In genomic region chr12:105093509-105093908, GRCm38 (mm10) we compare ENCODE assay signal across 14 mouse cellular contexts. TPM values are rescaled to one million over a fixed set of nuclear protein-coding genes. Genes with fewer than 3 reads are reported as not detected.
DNase-seq lines count a peak whose midpoint lies in the region; ATAC-seq and TF ChIP-seq lines count a peak whose summit lies in the region.
"Had no signal": no experiment of that assay in that cellular context is flagged by ENCODE, and none has a peak within 500 bp of the region (broad histone marks: within the 10 kb centered on the region; RNA-seq: fewer than 3 reads in every experiment).

No protein-coding gene starts in this region.

- H3K9me3 ChIP-seq in limb, embryonic 11.5 days (ENCODE audit: control insufficient read depth, low read length) = no peaks in the 10 kb centered on the region
- H3K9me3 ChIP-seq in limb, embryonic 10.5 days (replicated peaks) = no peaks in the 10 kb centered on the region
- H3K9me3 ChIP-seq in embryonic facial prominence, embryonic 13.5 days = no peaks in the 10 kb centered on the region
- H3K9me3 ChIP-seq in hindbrain, postnatal 0 days (ENCODE audit: low read length) = no peaks in the 10 kb centered on the region
- H3K9me3 ChIP-seq in neural tube, embryonic 14.5 days (ENCODE audit: control insufficient read depth, low read length) = no peaks in the 10 kb centered on the region

- H3K4me1 ChIP-seq in limb, embryonic 11.5 days (ENCODE audit: control insufficient read depth, insufficient read depth, low read length) = no peaks in the 10 kb centered on the region
- H3K4me1 ChIP-seq in limb, embryonic 10.5 days = 0 out of 2 replicates have a peak, but pooled peaks cover 7% of the 10 kb centered on the region
- H3K4me1 ChIP-seq in embryonic facial prominence, embryonic 13.5 days = peaks cover 14% of the 10 kb centered on the region
- H3K4me1 ChIP-seq in hindbrain, postnatal 0 days (ENCODE audit: insufficient read depth, low read length) = peaks cover 10% of the 10 kb centered on the region; the same call in 1 of the 2 replicates
- H3K4me1 ChIP-seq in neural tube, embryonic 14.5 days (ENCODE audit: control insufficient read depth, insufficient read depth, low read length) = peaks cover 12% of the 10 kb centered on the region; the same call in 1 of the 2 replicates

- 67% methylated on average over 6 of the region's 6 CpGs for WGBS in limb, embryonic 11.5 days
- 73% methylated on average over 6 of the region's 6 CpGs for WGBS in limb, embryonic 10.5 days
- 52% methylated on average over 6 of the region's 6 CpGs for WGBS in embryonic facial prominence, embryonic 13.5 days
- 14% methylated on average over 6 of the region's 6 CpGs for WGBS in hindbrain, postnatal 0 days
- 8% methylated on average over 6 of the region's 6 CpGs for WGBS in neural tube, embryonic 14.5 days

- H3K4me3 ChIP-seq in limb, embryonic 11.5 days (ENCODE audit: low read depth, low read length) = no peak overlapping the region
- no peak overlapping the region for H3K4me3 ChIP-seq in limb, embryonic 10.5 days
- H3K4me3 ChIP-seq in embryonic facial prominence, embryonic 13.5 days = no peak overlapping the region
- H3K4me3 ChIP-seq in hindbrain, postnatal 0 days (ENCODE audit: low read length) = no peak overlapping the region
- H3K4me3 ChIP-seq in neural tube, embryonic 14.5 days (ENCODE audit: low read depth, low read length) = no peak overlapping the region
- H3K4me3 ChIP-seq: gastrocnemius, adult 2 months had no signal

- H3K4me2 ChIP-seq in limb, embryonic 11.5 days (ENCODE audit: low read depth, severe bottlenecking) = no peak overlapping the region
- no peak overlapping the region for H3K4me2 ChIP-seq in embryonic facial prominence, embryonic 13.5 days
- H3K4me2 ChIP-seq in hindbrain, postnatal 0 days (ENCODE audit: low read depth, low read length) = no peak overlapping the region
- H3K4me2 ChIP-seq in neural tube, embryonic 14.5 days (ENCODE audit: low read depth, low read length) = no peak overlapping the region

- no peak for DNase-seq in limb, embryonic 11.5 days (ENCODE audit: low spot score)
- no peak for DNase-seq in limb, embryonic 10.5 days (ENCODE audit: low spot score)
- peak; percentile 89 for DNase-seq in hindbrain, postnatal 0 days (ENCODE audit: low spot score)
- DNase-seq in urinary bladder, adult 18-20 months (ENCODE audit: low spot score in 2 of 2) = no peak
- no peak for DNase-seq in thymus, postnatal 36 days
- DNase-seq in right cerebral cortex, postnatal 14 days = no peak
- DNase-seq: adrenal gland, adult 2 months; gastrocnemius, adult 2 months had no signal

- no peak for TF ChIP-seq CTCF in hindbrain, postnatal 0 days (IDR thresholded peaks at IDR 0.05; ENCODE audit: low read depth)

- peak; percentile 62; the same call in 1 of the 2 replicates for ATAC-seq in limb, embryonic 11.5 days (ENCODE audit: insufficient number of reproducible peaks, low FRiP score, low TSS enrichment, low read depth)
- ATAC-seq in embryonic facial prominence, embryonic 13.5 days (ENCODE audit: insufficient number of reproducible peaks, insufficient read depth, low FRiP score, low TSS enrichment, low read depth) = peak; percentile 60; the same call in 1 of the 2 replicates
- ATAC-seq in hindbrain, postnatal 0 days = peak; percentile 87
- ATAC-seq in neural tube, embryonic 14.5 days (ENCODE audit: low read depth) = peak; percentile 90

- H3K27me3 ChIP-seq in limb, embryonic 11.5 days (ENCODE audit: control insufficient read depth, insufficient read depth, low read length) = no peaks in the 10 kb centered on the region
- no peaks in the 10 kb centered on the region for H3K27me3 ChIP-seq in limb, embryonic 10.5 days (ENCODE audit: low read depth, poor library complexity, severe bottlenecking)
- H3K27me3 ChIP-seq in embryonic facial prominence, embryonic 13.5 days = no peaks in the 10 kb centered on the region
- no peaks in the 10 kb centered on the region for H3K27me3 ChIP-seq in hindbrain, postnatal 0 days (ENCODE audit: insufficient read depth, low read length)
- no peaks in the 10 kb centered on the region for H3K27me3 ChIP-seq in neural tube, embryonic 14.5 days (ENCODE audit: control insufficient read depth, insufficient read depth, low read length)

- H3K27ac ChIP-seq in limb, embryonic 11.5 days (replicated peaks; ENCODE audit: low read depth, low read length) = no peak overlapping the region
- no peak overlapping the region for H3K27ac ChIP-seq in limb, embryonic 10.5 days
- peak overlapping the region; percentile 78 for H3K27ac ChIP-seq in embryonic facial prominence, embryonic 13.5 days
- peak overlapping the region; percentile 73 for H3K27ac ChIP-seq in hindbrain, postnatal 0 days
- peak overlapping the region; percentile 85 for H3K27ac ChIP-seq in neural tube, embryonic 14.5 days (ENCODE audit: low read depth, low read length)
- H3K27ac ChIP-seq: gastrocnemius, adult 2 months had no signal

- no peak overlapping the region for H3K9ac ChIP-seq in limb, embryonic 11.5 days (ENCODE audit: low read length)
- no peak overlapping the region for H3K9ac ChIP-seq in embryonic facial prominence, embryonic 13.5 days
- no peak overlapping the region for H3K9ac ChIP-seq in hindbrain, postnatal 0 days (replicated peaks; ENCODE audit: low read length)
- no peak overlapping the region for H3K9ac ChIP-seq in neural tube, embryonic 14.5 days (replicated peaks; ENCODE audit: low read depth, low read length)

- H3K36me3 ChIP-seq in limb, embryonic 11.5 days (ENCODE audit: control insufficient read depth, insufficient read depth, low read length) = no peaks in the 10 kb centered on the region
- H3K36me3 ChIP-seq in limb, embryonic 10.5 days = no peaks in the 10 kb centered on the region
- no peaks in the 10 kb centered on the region for H3K36me3 ChIP-seq in embryonic facial prominence, embryonic 13.5 days
- no peaks in the 10 kb centered on the region for H3K36me3 ChIP-seq in hindbrain, postnatal 0 days (ENCODE audit: insufficient read depth, low read length)
- H3K36me3 ChIP-seq in neural tube, embryonic 14.5 days (ENCODE audit: control insufficient read depth, insufficient read depth, low read length) = no peaks in the 10 kb centered on the region

RNA-seq across cellular contexts. Expression of gene Tcl1b2, which starts 52.3 kb away (rescaled TPM):
- not detected in 2 replicates for polyA plus RNA-seq in limb, embryonic 11.5 days (2014; fragmentation: Nextera tagmentation; extraction: Ambion mirVana)
- not detected in 2 replicates for polyA plus RNA-seq in limb, embryonic 10.5 days (2016; fragmentation: Nextera tagmentation; extraction: Ambion mirVana)
- polyA plus RNA-seq in embryonic facial prominence, embryonic 13.5 days (2015; fragmentation: Nextera tagmentation; extraction: Ambion mirVana) = not detected in 2 replicates
- not detected in 2 replicates for total RNA-seq in hindbrain, postnatal 0 days (2014; rRNA removed)
- not detected in 2 replicates for polyA plus RNA-seq in hindbrain, postnatal 0 days (2015; fragmentation: Nextera tagmentation; extraction: Ambion mirVana)
- polyA plus RNA-seq in neural tube, embryonic 14.5 days (2014; fragmentation: Nextera tagmentation; extraction: Ambion mirVana) = not detected in 2 replicates
- total RNA-seq: adrenal gland, adult 2 months; gastrocnemius, adult 2 months; hematopoietic stem cell, adult 5-6 weeks; left cerebral cortex, postnatal 25 days had no signal
- polyA plus RNA-seq: adrenal gland, adult 2 months; small intestine, adult 2 months; urinary bladder, adult 2 months had no signal

Comparison
In these comparisons a context has a peak if more than half of its experiments do, and no peak if none do; other contexts are left out.
1. H3K27ac ChIP-seq: peak in embryonic facial prominence, embryonic 13.5 days (single experiment), hindbrain, postnatal 0 days (single experiment) and neural tube, embryonic 14.5 days (single experiment); none in limb, embryonic 11.5 days (single experiment) and limb, embryonic 10.5 days (single experiment).
2. Peak in every context shown above with its lines, with median percentiles within 50 percentile points of each other: ATAC-seq.